Mouse (Mus musculus) C2C12 (cell line): ENCODE results near the gene Cntnap5b.

Source experiments
- CEBPB ChIP-seq: IDR thresholded peaks from one replicate; pipeline ENCODE4 v1.6.1; 2011; ENCODE audit warnings: low read depth, mild to moderate bottlenecking, control low read depth, moderate library complexity
- CTCF ChIP-seq: IDR thresholded peaks from one replicate; pipeline ENCODE4 v1.5.1; 2011; ENCODE audit not compliant: control insufficient read depth, insufficient read depth, insufficient read length
- MAX ChIP-seq: IDR thresholded peaks from one replicate; pipeline ENCODE4 v1.6.1; 2011; ENCODE audit warnings: mild to moderate bottlenecking, control low read depth
- MYOD1 ChIP-seq: IDR thresholded peaks from one replicate; pipeline ENCODE4 v1.6.1; 2011; ENCODE audit warnings: low read depth; ENCODE audit not compliant: control insufficient read depth, insufficient read length
- MYOG ChIP-seq: IDR thresholded peaks from one replicate; pipeline ENCODE4 v1.6.1; 2011; ENCODE audit not compliant: control insufficient read depth, insufficient read length; ENCODE audit errors: extremely low read depth
- USF1 ChIP-seq: IDR thresholded peaks from one replicate; pipeline ENCODE4 v1.6.1; 2011; ENCODE audit warnings: low read depth, mild to moderate bottlenecking, control low read depth, moderate library complexity

GRCm38 (mm10) chr1:100171566-100171965 lies 399.0 kb downstream of the Cntnap5b start:
- TF ChIP-seq CTCF (no peak), USF1 (no peak), MYOD1 (no peak), MYOG (no peak), MAX (no peak), CEBPB (no peak)
